Mouse (Mus musculus): Measurements from ENCODE around the gene Arid1b. TPM values are rescaled to one million over a fixed set of nuclear protein-coding genes. Genes with fewer than 3 reads are reported as not detected.

Arid1b gene
- polyA plus RNA-seq, 1 experiment from 2014 or later, result 14.8 TPM

DNA sequence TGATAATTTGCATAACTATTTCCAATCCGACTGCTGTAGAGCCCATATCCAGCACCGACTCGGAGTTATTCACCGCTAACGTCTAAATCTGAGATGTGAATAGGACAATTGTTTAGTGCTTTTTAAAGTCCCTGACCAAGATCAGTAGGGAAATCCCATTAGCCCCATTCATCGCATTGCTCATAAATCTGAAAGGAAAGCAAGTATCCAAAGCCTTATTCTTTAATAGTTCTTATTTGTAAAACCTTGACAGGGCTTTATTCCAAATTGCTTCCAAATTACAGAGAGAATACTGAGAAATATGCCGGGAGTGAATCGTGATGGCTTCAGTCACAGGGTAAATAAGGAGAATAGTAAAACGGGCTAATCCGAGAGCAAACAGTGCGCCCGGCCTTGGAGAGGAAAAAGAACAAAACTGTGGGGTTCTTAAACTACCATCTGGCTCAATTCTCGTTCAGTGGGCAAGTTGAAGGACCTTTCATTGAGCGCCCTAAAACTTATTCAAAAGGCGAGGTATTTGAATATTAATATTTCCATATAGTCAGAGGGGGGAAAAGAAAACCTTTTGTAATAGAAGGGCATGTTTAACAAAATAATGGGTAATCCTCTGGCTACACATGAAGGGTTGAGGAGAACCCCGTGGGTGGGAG lies 3.1 kb upstream of the Arid1b start:
- Histone ChIP-seq H3K9me3 (ENCODE audit: control insufficient read depth, low read length) (no peaks in the 10 kb centered on the region), H3K9ac (ENCODE audit: low read length) (no peak overlapping the region), H3K4me2 (ENCODE audit: low read depth, severe bottlenecking) (no peak overlapping the region), H3K4me3 (ENCODE audit: low read depth, low read length) (no peak overlapping the region), H3K27me3 (ENCODE audit: control insufficient read depth, insufficient read depth, low read length) (no peaks in the 10 kb centered on the region), H3K36me3 (ENCODE audit: control insufficient read depth, insufficient read depth, low read length) (no peaks in the 10 kb centered on the region), H3K27ac (replicated peaks; ENCODE audit: low read depth, low read length) (no peak overlapping the region), H3K4me1 (ENCODE audit: control insufficient read depth, insufficient read depth, low read length) (no peaks in the 10 kb centered on the region)
- 85% methylated on average over 16 of the region's 16 CpGs for WGBS
- DNase-seq (ENCODE audit: low spot score) (no peak), ATAC-seq (ENCODE audit: insufficient number of reproducible peaks, low FRiP score, low TSS enrichment, low read depth) (no peak)

DNA sequence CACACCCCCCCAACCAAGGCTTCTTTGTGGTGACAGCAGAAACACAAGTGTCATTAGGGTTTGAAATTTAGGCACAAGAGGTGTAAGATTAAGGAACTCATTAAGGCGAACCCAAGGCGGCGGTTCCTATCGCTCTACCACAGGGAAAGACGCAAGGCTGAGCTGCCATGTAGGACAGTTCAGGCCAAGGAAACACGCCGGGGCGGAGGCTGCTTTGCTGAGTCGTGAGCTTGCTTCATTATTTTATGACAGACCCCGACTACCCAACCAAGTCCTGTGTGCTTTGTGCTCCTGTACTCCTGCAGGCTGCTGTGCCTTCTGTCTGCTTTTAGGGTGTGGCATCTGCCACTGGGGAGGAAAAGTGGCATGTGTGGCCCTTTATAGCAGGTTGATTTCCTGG lies 2.5 kb upstream of the Arid1b start:
- 74% methylated on average over 10 of the region's 10 CpGs for WGBS
- H3K4me2 ChIP-seq (ENCODE audit: low read depth, severe bottlenecking), result no peak overlapping the region
- H3K9me3 ChIP-seq (ENCODE audit: control insufficient read depth, low read length), result no peaks in the 10 kb centered on the region
- no peak overlapping the region for H3K9ac ChIP-seq (ENCODE audit: low read length)
- H3K4me1 ChIP-seq (ENCODE audit: control insufficient read depth, insufficient read depth, low read length), result no peaks in the 10 kb centered on the region
- DNase-seq (ENCODE audit: low spot score), result no peak
- ATAC-seq (ENCODE audit: insufficient number of reproducible peaks, low FRiP score, low TSS enrichment, low read depth), result no peak
- no peaks in the 10 kb centered on the region for H3K27me3 ChIP-seq (ENCODE audit: control insufficient read depth, insufficient read depth, low read length)
- H3K4me3 ChIP-seq (ENCODE audit: low read depth, low read length), result no peak overlapping the region
- H3K27ac ChIP-seq (replicated peaks; ENCODE audit: low read depth, low read length), result no peak overlapping the region
- H3K36me3 ChIP-seq (ENCODE audit: control insufficient read depth, insufficient read depth, low read length), result no peaks in the 10 kb centered on the region

DNA sequence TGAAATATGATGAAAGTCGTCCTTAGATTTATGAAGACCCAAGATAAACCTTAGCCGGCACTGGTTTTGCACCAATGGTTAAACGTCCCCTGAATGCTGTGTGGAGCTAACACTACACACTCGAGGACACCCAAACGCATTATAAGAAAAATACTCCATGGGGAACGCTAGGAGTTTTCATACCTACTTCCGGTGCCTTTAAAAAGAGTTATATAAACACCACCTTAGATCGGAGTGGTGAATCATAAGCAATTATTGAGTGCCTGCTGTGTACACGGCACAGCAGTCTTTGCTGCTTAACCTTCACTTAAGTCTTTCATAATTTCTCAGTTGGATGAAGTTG lies 664 bp upstream of the Arid1b start:
- WGBS, result 5% methylated on average over 9 of the region's 9 CpGs

DNA sequence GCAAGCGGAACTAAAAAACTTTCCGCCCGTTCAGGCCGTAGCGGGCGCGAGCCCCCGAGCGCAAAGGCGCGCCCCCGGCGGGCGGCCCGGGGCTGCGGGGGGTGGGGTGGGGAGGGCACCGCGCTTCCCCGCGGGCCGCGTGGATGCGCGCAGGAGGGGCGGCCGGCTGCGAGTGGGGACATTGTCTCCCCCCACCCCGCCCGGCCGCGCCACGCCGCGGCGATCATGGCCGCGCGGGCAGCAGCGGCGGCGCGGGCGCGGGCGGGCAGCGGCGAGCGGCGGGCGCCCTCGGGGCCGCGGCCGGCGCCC lies 326 bp downstream of the Arid1b start:
- DNase-seq (ENCODE audit: low spot score) (no peak), ATAC-seq (ENCODE audit: insufficient number of reproducible peaks, low FRiP score, low TSS enrichment, low read depth) (peak; percentile 33; the same call in 1 of the 2 replicates)
- Histone ChIP-seq H3K4me1 (ENCODE audit: control insufficient read depth, insufficient read depth, low read length) (0 out of 2 replicates have a peak, but pooled peaks cover 4% of the 10 kb centered on the region), H3K9ac (ENCODE audit: low read length) (peak overlapping the region; percentile 98), H3K27ac (replicated peaks; ENCODE audit: low read depth, low read length) (peak overlapping the region; percentile 100), H3K4me2 (ENCODE audit: low read depth, severe bottlenecking) (peak overlapping the region; percentile 70), H3K27me3 (ENCODE audit: control insufficient read depth, insufficient read depth, low read length) (no peaks in the 10 kb centered on the region), H3K36me3 (ENCODE audit: control insufficient read depth, insufficient read depth, low read length) (no peaks in the 10 kb centered on the region), H3K4me3 (ENCODE audit: low read depth, low read length) (peak overlapping the region; percentile 94), H3K9me3 (ENCODE audit: control insufficient read depth, low read length) (no peaks in the 10 kb centered on the region)
- under 1% methylated on average over 46 of the region's 55 CpGs for WGBS

More for the DNA sequence above, 664 bp upstream of the Arid1b start:
- peak overlapping the region; percentile 100 for H3K27ac ChIP-seq (replicated peaks; ENCODE audit: low read depth, low read length)
- no peaks in the 10 kb centered on the region for H3K36me3 ChIP-seq (ENCODE audit: control insufficient read depth, insufficient read depth, low read length)
- 0 out of 2 replicates have a peak, but pooled peaks cover 2% of the 10 kb centered on the region for H3K4me1 ChIP-seq (ENCODE audit: control insufficient read depth, insufficient read depth, low read length)
- ATAC-seq (ENCODE audit: insufficient number of reproducible peaks, low FRiP score, low TSS enrichment, low read depth), result no peak
- H3K9me3 ChIP-seq (ENCODE audit: control insufficient read depth, low read length), result no peaks in the 10 kb centered on the region
- peak overlapping the region; percentile 94 for H3K4me3 ChIP-seq (ENCODE audit: low read depth, low read length)
- no peaks in the 10 kb centered on the region for H3K27me3 ChIP-seq (ENCODE audit: control insufficient read depth, insufficient read depth, low read length)
- no peak for DNase-seq (ENCODE audit: low spot score)
- peak overlapping the region; percentile 70 for H3K4me2 ChIP-seq (ENCODE audit: low read depth, severe bottlenecking)
- peak overlapping the region; percentile 98 for H3K9ac ChIP-seq (ENCODE audit: low read length)

DNA sequence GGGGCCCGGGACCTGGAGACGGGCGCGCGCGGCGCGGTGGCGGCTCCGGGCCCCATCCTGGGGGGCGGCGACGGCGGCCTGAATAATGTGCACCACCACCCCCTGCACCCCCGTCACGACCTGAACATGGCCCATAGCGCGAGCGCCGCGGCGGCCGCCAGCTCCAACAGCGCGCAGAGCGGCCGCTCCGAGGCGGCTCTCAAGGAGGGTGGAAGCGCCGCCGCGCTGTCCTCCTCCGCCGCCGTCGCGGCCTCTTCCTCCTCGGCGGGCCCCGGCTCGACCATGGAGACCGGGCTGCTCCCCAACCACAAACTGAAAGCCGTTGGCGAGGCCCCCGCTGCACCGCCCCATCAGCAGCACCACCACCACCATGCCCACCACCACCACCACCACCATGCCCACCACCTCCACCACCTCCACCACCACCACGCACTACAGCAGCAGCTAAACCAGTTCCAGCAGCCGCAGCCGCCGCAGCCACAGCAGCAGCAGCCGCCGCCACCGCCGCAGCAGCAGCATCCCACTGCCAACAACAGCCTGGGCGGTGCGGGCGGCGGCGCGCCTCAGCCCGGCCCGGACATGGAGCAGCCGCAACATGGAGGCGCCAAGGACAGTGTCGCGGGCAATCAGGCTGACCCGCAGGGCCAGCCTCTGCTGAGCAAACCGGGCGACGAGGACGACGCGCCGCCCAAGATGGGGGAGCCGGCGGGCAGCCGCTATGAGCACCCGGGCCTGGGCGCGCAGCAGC lies 855 bp downstream of the Arid1b start:
- Histone ChIP-seq H3K4me2 (ENCODE audit: low read depth, severe bottlenecking) (peak overlapping the region; percentile 70), H3K9me3 (ENCODE audit: control insufficient read depth, low read length) (no peaks in the 10 kb centered on the region), H3K4me3 (ENCODE audit: low read depth, low read length) (peak overlapping the region; percentile 94), H3K27me3 (ENCODE audit: control insufficient read depth, insufficient read depth, low read length) (no peaks in the 10 kb centered on the region), H3K36me3 (ENCODE audit: control insufficient read depth, insufficient read depth, low read length) (no peaks in the 10 kb centered on the region), H3K4me1 (ENCODE audit: control insufficient read depth, insufficient read depth, low read length) (peaks cover 6% of the 10 kb centered on the region; the same call in 1 of the 2 replicates), H3K9ac (ENCODE audit: low read length) (peak overlapping the region; percentile 98), H3K27ac (replicated peaks; ENCODE audit: low read depth, low read length) (peak overlapping the region; percentile 100)
- ATAC-seq (ENCODE audit: insufficient number of reproducible peaks, low FRiP score, low TSS enrichment, low read depth) (peak; percentile 63), DNase-seq (ENCODE audit: low spot score) (peak; percentile 76)
- WGBS, result under 1% methylated on average over 65 of the region's 81 CpGs

DNA sequence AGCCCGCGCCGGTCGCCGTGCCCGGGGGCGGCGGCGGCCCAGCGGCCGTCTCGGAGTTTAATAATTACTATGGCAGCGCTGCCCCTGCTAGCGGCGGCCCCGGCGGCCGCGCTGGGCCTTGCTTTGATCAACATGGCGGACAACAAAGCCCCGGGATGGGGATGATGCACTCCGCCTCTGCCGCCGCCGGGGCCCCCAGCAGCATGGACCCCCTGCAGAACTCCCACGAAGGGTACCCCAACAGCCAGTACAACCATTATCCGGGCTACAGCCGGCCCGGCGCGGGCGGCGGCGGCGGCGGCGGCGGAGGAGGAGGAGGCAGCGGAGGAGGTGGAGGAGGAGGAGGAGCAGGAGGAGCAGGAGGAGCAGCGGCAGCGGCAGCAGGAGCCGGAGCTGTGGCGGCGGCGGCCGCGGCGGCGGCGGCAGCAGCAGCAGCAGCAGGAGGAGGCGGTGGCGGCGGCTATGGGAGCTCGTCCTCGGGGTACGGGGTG lies 1.5 kb downstream of the Arid1b start:
- Histone ChIP-seq H3K4me2 (ENCODE audit: low read depth, severe bottlenecking) (peak overlapping the region; percentile 70), H3K4me1 (ENCODE audit: control insufficient read depth, insufficient read depth, low read length) (peaks cover 7% of the 10 kb centered on the region; the same call in 1 of the 2 replicates), H3K4me3 (ENCODE audit: low read depth, low read length) (peak overlapping the region; percentile 94), H3K9me3 (ENCODE audit: control insufficient read depth, low read length) (no peaks in the 10 kb centered on the region), H3K36me3 (ENCODE audit: control insufficient read depth, insufficient read depth, low read length) (no peaks in the 10 kb centered on the region), H3K27ac (replicated peaks; ENCODE audit: low read depth, low read length) (peak overlapping the region; percentile 100), H3K27me3 (ENCODE audit: control insufficient read depth, insufficient read depth, low read length) (no peaks in the 10 kb centered on the region), H3K9ac (ENCODE audit: low read length) (peak overlapping the region; percentile 98)
- DNase-seq (ENCODE audit: low spot score), result peak; percentile 78
- ATAC-seq (ENCODE audit: insufficient number of reproducible peaks, low FRiP score, low TSS enrichment, low read depth), result peak; percentile 7; the same call in 1 of the 2 replicates
- 0% methylated on average over 32 of the region's 56 CpGs for WGBS

DNA sequence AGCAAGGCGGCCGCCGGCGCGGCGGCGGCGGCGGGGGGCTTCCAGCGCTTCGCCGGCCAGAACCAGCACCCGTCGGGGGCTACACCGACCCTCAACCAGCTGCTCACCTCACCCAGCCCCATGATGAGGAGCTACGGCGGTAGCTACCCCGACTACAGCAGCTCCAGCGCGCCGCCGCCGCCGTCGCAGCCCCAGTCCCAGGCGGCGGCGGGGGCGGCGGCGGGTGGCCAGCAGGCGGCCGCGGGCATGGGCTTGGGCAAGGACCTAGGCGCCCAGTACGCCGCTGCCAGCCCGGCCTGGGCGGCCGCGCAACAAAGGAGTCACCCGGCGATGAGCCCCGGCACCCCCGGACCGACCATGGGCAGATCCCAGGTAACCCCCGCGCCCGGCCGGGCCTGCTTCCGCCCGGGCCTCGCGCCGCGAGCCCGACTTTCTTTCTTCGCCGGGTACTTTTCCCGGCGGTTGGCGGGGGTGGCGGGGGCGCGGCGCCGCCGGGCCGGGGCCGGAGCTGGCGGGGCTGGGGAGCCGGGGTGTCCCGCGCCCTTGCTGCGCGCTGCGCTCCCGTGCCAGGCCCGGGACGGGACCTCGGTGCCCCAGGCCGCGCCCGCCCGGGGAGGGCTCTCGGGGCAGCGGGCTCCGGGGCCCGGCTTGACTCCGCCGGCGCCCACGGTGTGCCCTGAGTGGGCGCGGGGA lies 2.1 kb downstream of the Arid1b start:
- peak; percentile 64 for DNase-seq (ENCODE audit: low spot score)
- Histone ChIP-seq H3K27me3 (ENCODE audit: control insufficient read depth, insufficient read depth, low read length) (no peaks in the 10 kb centered on the region), H3K36me3 (ENCODE audit: control insufficient read depth, insufficient read depth, low read length) (no peaks in the 10 kb centered on the region), H3K9ac (ENCODE audit: low read length) (peak overlapping the region; percentile 98), H3K4me3 (ENCODE audit: low read depth, low read length) (peak overlapping the region; percentile 94), H3K4me1 (ENCODE audit: control insufficient read depth, insufficient read depth, low read length) (peaks cover 14% of the 10 kb centered on the region), H3K4me2 (ENCODE audit: low read depth, severe bottlenecking) (peak overlapping the region; percentile 70), H3K9me3 (ENCODE audit: control insufficient read depth, low read length) (no peaks in the 10 kb centered on the region), H3K27ac (replicated peaks; ENCODE audit: low read depth, low read length) (peak overlapping the region; percentile 100)
- ATAC-seq (ENCODE audit: insufficient number of reproducible peaks, low FRiP score, low TSS enrichment, low read depth), result peak; percentile 13; the same call in 1 of the 2 replicates
- WGBS, result under 1% methylated on average over 73 of the region's 95 CpGs

DNA sequence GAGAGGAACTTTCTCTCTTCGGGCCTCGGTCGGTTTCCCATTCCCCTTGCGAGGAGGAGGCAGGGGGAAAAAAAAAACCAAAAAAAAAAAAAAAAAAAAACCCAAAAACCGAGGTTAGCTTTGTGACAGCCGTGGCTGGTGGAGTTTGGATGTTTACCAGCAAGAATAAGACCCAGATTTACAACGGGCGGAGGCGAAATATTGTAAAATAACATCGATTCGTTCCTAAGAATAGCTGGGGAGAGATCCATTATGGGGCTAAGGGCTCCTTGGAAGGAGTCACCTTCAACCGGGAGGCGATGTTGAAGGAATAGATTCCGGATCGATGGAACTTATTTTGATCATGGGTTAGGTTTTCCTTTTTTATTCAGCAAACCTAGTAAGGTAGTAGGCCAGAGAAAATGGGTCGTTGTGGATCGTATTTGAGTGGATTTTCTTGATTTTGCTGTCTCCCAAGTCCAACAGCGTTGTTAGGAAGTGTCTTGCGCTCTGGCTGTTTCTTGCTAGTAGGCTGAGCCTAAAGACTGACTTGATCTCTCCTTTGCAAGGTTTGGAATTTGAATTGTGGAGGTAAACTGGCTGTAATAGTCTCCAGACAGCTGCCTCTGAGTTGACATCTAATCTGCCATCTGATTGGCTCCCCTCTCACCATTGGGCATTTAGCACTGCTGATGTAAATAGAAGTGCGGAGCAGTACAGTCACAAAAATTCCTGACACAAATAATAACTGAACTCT lies 2.9 kb downstream of the Arid1b start:
- no peak for ATAC-seq (ENCODE audit: insufficient number of reproducible peaks, low FRiP score, low TSS enrichment, low read depth)
- Histone ChIP-seq H3K36me3 (ENCODE audit: control insufficient read depth, insufficient read depth, low read length) (no peaks in the 10 kb centered on the region), H3K4me2 (ENCODE audit: low read depth, severe bottlenecking) (peak overlapping the region; percentile 70), H3K4me1 (ENCODE audit: control insufficient read depth, insufficient read depth, low read length) (peaks cover 20% of the 10 kb centered on the region), H3K9ac (ENCODE audit: low read length) (peak overlapping the region; percentile 98), H3K27ac (replicated peaks; ENCODE audit: low read depth, low read length) (peak overlapping the region; percentile 100), H3K4me3 (ENCODE audit: low read depth, low read length) (peak overlapping the region; percentile 94), H3K9me3 (ENCODE audit: control insufficient read depth, low read length) (no peaks in the 10 kb centered on the region), H3K27me3 (ENCODE audit: control insufficient read depth, insufficient read depth, low read length) (no peaks in the 10 kb centered on the region)
- DNase-seq (ENCODE audit: low spot score), result peak; percentile 62
- WGBS, result 2% methylated on average over 20 of the region's 20 CpGs
